Mouse (Mus musculus) hindbrain, embryonic 13.5 days (tissue): ENCODE measurements around the gene Msx1. TPM values are rescaled to one million over a fixed set of nuclear protein-coding genes. Genes with fewer than 3 reads are reported as not detected.
A peak's percentile ranks its signal among the peaks of the same experiment; 100 is the strongest.
"Not testable (repeated sequence)": the region's sequence is repeated elsewhere in the genome, so short reads cannot be mapped to it uniquely, and the experiment has no call there.

Experiments used
- ATAC-seq: fragments of 200-750 bp; cut with Nextera tagmentation; 2 replicates; pipeline ENCODE4 v1.8.0; 2017; ENCODE audit warnings: moderate TSS enrichment; ENCODE audit not compliant: low FRiP score
- H3K27ac ChIP-seq: fragments of 300-500 bp; sonication (generic); 2 replicates; pipeline ENCODE4 v1.5.1; 2015; ENCODE audit warnings: inconsistent platforms, mild to moderate bottlenecking, moderate library complexity
- H3K27me3 ChIP-seq: fragments of 300-500 bp; sonication (generic); 2 replicates; pipeline ENCODE4 v1.6.1; 2015; ENCODE audit warnings: mild to moderate bottlenecking, inconsistent platforms
- H3K36me3 ChIP-seq: fragments of 300-500 bp; sonication (generic); 2 replicates; pipeline ENCODE4 v1.6.1; 2015; ENCODE audit warnings: mild to moderate bottlenecking, inconsistent platforms
- H3K4me1 ChIP-seq: fragments of 300-500 bp; sonication (generic); replicated peaks from 2 replicates; pipeline ENCODE4 v1.6.1; 2015; ENCODE audit warnings: inconsistent platforms
- H3K4me2 ChIP-seq: fragments of 300-500 bp; sonication (generic); 2 replicates; pipeline ENCODE4 v1.6.1; 2015; ENCODE audit warnings: inconsistent platforms, mild to moderate bottlenecking, moderate library complexity
- H3K4me3 ChIP-seq: fragments of 300-500 bp; sonication (generic); 2 replicates; pipeline ENCODE4 v1.5.1; 2015; ENCODE audit warnings: mild to moderate bottlenecking, inconsistent platforms
- H3K9ac ChIP-seq: fragments of 300-500 bp; sonication (generic); 2 replicates; pipeline ENCODE4 v1.6.1; 2015; ENCODE audit warnings: mild to moderate bottlenecking, inconsistent platforms
- H3K9me3 ChIP-seq: fragments of 300-500 bp; sonication (generic); 2 replicates; pipeline ENCODE4 v1.6.1; 2016; ENCODE audit warnings: inconsistent platforms
- WGBS: fragments of 180-500 bp; shearing (Covaris S2); methylation state at CpG from one replicate; pipeline ENCODE4 v1.1.7; 2015; 5-methylcytosine and 5-hydroxymethylcytosine counted together
- polyA plus RNA-seq: library from polyadenylated mRNA; unstranded; fragments of >200 nt; fragmentation: Nextera tagmentation; extraction: Ambion mirVana; gene quantifications from 2 replicates; pipeline ENCODE4 v1.2.1, GENCODE M21; 2015

Msx1 gene
- polyA plus RNA-seq, 1 experiment from 2014 or later: 59.6 TPM

DNA sequence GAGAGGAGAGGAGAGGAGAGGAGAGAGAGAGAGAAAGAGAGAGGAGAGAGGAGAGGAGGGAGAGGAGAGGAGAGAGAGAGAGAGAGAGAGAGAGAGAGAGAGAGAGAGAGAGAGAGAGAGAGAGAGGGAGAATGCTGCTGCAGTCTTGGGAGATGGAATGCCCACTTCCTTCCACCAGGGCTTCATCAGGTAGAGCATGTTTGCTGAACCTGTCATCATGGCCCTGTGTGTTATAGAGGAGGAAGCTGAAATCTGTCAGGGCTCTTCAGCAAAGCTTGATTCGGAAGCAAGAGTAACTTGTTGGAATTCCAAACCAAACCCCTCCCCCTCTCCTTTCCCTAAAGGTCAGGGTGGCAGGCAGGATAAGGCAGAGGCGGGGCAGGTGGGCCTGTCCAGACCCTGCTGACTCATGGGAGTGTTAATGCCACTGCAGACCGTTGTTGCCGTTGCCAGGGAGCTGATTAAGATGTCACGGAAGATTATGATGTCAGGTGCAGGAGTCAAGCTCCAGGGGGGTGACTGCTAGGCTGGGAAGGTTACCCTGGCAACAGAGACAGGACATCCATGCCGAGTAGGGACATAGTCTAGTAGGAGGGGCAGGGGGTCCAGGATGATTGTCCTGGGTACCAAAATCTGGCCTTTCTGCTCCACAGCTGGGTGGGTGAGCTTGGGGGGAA lies 11.3 kb upstream of the Msx1 start:
- no peak overlapping the region for H3K9ac ChIP-seq
- H3K27ac ChIP-seq: no peak overlapping the region
- no peaks in the 10 kb centered on the region for H3K9me3 ChIP-seq
- H3K36me3 ChIP-seq: no peaks in the 10 kb centered on the region
- ATAC-seq: peak; percentile 74
- H3K4me3 ChIP-seq: no peak overlapping the region
- peaks cover 88% of the 10 kb centered on the region for H3K27me3 ChIP-seq
- H3K4me1 ChIP-seq: peaks cover 21% of the 10 kb centered on the region
- 3% methylated on average over 6 of the region's 6 CpGs for WGBS
- no peak overlapping the region for H3K4me2 ChIP-seq

GRCm38 (mm10) chr5:37832766-37833165 lies 8.4 kb upstream of the Msx1 start:
- peaks cover 95% of the 10 kb centered on the region for H3K27me3 ChIP-seq
- H3K9me3 ChIP-seq: no peaks in the 10 kb centered on the region
- ATAC-seq: no peak
- H3K9ac ChIP-seq: no peak overlapping the region
- peaks cover 32% of the 10 kb centered on the region for H3K4me1 ChIP-seq
- H3K4me2 ChIP-seq: no peak overlapping the region
- no peak overlapping the region for H3K27ac ChIP-seq
- no peak overlapping the region for H3K4me3 ChIP-seq
- 8% methylated on average over 6 of the region's 6 CpGs for WGBS
- H3K36me3 ChIP-seq: no peaks in the 10 kb centered on the region

GRCm38 (mm10) chr5:37832031-37832430 lies 7.6 kb upstream of the Msx1 start:
- Histone ChIP-seq H3K4me3 (no peak overlapping the region), H3K27me3 (peaks cover 95% of the 10 kb centered on the region), H3K4me2 (no peak overlapping the region), H3K9me3 (no peaks in the 10 kb centered on the region), H3K27ac (no peak overlapping the region), H3K36me3 (no peaks in the 10 kb centered on the region), H3K9ac (no peak overlapping the region), H3K4me1 (peaks cover 40% of the 10 kb centered on the region)
- ATAC-seq: no peak
- 8% methylated on average over 13 of the region's 13 CpGs for WGBS

- Histone ChIP-seq H3K27me3 (peaks cover 95% of the 10 kb centered on the region), H3K4me1 (peaks cover 34% of the 10 kb centered on the region)
- H3K27ac ChIP-seq, ATAC-seq, H3K4me3 ChIP-seq, H3K4me2 ChIP-seq, H3K36me3 ChIP-seq, H3K9ac ChIP-seq, H3K9me3 ChIP-seq: not testable (repeated sequence)
- 17% methylated on average over 6 of the region's 7 CpGs for WGBS
Measured at GRCm38 (mm10) chr5:37830436-37830835, 6.1 kb upstream of the Msx1 start.

- Histone ChIP-seq H3K9me3 (no peaks in the 10 kb centered on the region), H3K4me3 (no peak overlapping the region), H3K9ac (no peak overlapping the region), H3K27ac (no peak overlapping the region), H3K36me3 (no peaks in the 10 kb centered on the region), H3K4me1 (peaks cover 32% of the 10 kb centered on the region), H3K27me3 (peaks cover 97% of the 10 kb centered on the region), H3K4me2 (no peak overlapping the region)
- WGBS: 1% methylated on average over 4 of the region's 4 CpGs
- no peak for ATAC-seq
Measured at GRCm38 (mm10) chr5:37829926-37830325, 5.5 kb upstream of the Msx1 start.

DNA sequence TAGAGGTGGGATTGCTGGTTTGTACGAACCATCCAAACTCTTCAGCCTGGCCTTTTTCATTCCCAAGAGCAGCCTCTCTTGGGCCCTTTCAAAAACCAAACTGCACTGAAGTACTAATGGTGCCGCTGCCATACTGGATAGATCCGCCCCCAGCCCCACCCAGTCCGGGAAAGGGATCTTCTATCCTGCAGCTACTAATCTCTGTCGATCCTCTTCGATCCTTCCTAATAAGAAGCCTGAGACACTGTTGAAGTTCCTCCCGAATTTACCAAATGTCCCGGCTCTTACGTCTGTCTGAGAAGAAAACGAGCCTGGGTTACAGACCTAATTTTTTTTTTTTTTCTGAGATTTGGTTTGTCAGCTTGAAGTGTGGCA lies 4.9 kb upstream of the Msx1 start:
- Histone ChIP-seq H3K4me2 (no peak overlapping the region), H3K27ac (no peak overlapping the region), H3K36me3 (no peaks in the 10 kb centered on the region), H3K4me1 (peaks cover 30% of the 10 kb centered on the region), H3K4me3 (no peak overlapping the region), H3K9ac (no peak overlapping the region), H3K27me3 (peaks cover 97% of the 10 kb centered on the region), H3K9me3 (no peaks in the 10 kb centered on the region)
- 3% methylated on average over 10 of the region's 10 CpGs for WGBS
- ATAC-seq: no peak

GRCm38 (mm10) chr5:37828591-37829295 lies 4.4 kb upstream of the Msx1 start:
- Histone ChIP-seq H3K27me3 (peaks cover 97% of the 10 kb centered on the region), H3K27ac (no peak overlapping the region), H3K4me3 (no peak overlapping the region; the same call in 1 of the 2 replicates), H3K4me2 (peak overlapping the region; percentile 21; the same call in 1 of the 2 replicates), H3K4me1 (peaks cover 35% of the 10 kb centered on the region), H3K36me3 (no peaks in the 10 kb centered on the region), H3K9ac (no peak overlapping the region), H3K9me3 (no peaks in the 10 kb centered on the region)
- WGBS: 1% methylated on average over 35 of the region's 35 CpGs
- no peak for ATAC-seq

DNA sequence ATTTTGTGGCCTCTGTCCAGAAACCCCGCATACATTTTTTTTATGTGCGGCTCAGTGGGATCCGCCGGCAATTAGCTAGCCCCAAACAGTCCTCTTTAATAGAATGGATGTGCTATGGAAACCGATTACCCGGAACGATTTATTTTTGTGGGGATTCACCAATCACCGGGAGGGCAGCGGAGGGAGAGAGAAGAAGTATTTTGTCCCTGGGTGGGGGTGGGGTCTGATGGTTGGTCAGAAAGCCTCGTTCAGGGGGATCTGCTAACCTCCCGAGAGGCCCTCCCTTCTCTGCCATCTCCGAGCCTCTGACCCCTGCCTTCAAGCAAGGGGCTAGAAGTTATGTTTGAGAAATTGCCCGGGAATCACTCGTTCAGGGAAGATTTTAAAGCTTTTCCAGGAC lies 3.6 kb upstream of the Msx1 start:
- no peaks in the 10 kb centered on the region for H3K36me3 ChIP-seq
- no peaks in the 10 kb centered on the region for H3K9me3 ChIP-seq
- under 1% methylated on average over 14 of the region's 14 CpGs for WGBS
- H3K27me3 ChIP-seq: peaks cover 97% of the 10 kb centered on the region
- no peak overlapping the region for H3K27ac ChIP-seq
- peak overlapping the region; percentile 39; the same call in 1 of the 2 replicates for H3K4me2 ChIP-seq
- no peak overlapping the region for H3K9ac ChIP-seq
- ATAC-seq: no peak
- H3K4me3 ChIP-seq: no peak overlapping the region
- H3K4me1 ChIP-seq: peaks cover 42% of the 10 kb centered on the region

- Histone ChIP-seq H3K9ac (no peak overlapping the region), H3K36me3 (no peaks in the 10 kb centered on the region), H3K9me3 (no peaks in the 10 kb centered on the region), H3K4me3 (peak overlapping the region; percentile 9; the same call in 1 of the 2 replicates), H3K27ac (no peak overlapping the region), H3K4me2 (peak overlapping the region; percentile 39), H3K4me1 (peaks cover 46% of the 10 kb centered on the region), H3K27me3 (peaks cover 97% of the 10 kb centered on the region)
- WGBS: under 1% methylated on average over 9 of the region's 9 CpGs
- no peak for ATAC-seq
Measured at GRCm38 (mm10) chr5:37827626-37827950, 3.2 kb upstream of the Msx1 start.

DNA sequence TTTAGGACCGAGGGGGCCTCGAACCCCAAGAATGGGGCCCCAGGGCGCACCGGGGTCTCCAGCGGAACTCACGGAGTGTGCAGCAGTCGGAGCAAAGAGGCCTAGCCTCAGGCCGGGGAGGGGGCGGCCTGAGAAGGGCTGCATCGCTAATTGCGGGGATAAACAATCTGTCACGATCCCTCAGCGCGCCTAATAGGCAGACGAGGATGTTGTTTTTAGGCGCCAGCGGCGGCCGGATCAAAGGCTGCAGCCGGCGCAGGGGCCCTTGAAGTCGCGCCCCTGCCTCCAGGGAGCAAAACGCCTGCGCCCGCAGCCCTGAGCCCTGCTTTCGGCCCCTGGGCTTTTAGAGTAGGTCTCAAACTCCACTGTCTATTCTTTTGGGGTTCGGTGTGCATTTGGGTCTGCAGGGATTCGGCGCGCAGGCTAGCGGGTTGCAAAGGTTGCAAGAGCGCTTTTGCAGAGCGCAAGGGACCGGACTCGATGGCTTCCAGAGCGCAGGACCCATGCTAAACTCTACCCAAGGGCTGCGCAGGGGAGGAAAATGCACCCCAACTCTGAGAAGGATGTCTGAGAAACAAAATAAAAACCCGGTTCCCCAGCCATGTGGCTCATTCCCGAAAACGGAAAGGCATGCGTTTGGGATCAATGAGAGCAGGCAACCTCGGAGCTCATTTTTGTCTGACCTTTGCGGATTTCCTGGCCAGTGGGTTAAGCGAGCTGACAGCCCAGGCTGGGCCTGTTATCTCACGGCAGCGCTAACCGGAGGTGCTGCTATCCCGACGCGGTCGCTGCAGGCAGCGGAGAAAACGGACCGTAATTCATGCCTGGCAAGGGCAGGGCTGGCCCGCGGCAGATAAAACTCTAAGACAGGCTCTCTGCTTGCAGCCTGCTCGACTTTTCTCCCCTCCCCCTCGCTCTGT lies 2.6 kb upstream of the Msx1 start:
- Histone ChIP-seq H3K4me3 (peak overlapping the region; percentile 9; the same call in 1 of the 2 replicates), H3K4me2 (peak overlapping the region; percentile 39), H3K9me3 (no peaks in the 10 kb centered on the region), H3K27ac (no peak overlapping the region), H3K27me3 (peaks cover 95% of the 10 kb centered on the region), H3K36me3 (no peaks in the 10 kb centered on the region), H3K4me1 (peaks cover 46% of the 10 kb centered on the region), H3K9ac (no peak overlapping the region)
- ATAC-seq: no peak
- WGBS: under 1% methylated on average over 59 of the region's 59 CpGs

DNA sequence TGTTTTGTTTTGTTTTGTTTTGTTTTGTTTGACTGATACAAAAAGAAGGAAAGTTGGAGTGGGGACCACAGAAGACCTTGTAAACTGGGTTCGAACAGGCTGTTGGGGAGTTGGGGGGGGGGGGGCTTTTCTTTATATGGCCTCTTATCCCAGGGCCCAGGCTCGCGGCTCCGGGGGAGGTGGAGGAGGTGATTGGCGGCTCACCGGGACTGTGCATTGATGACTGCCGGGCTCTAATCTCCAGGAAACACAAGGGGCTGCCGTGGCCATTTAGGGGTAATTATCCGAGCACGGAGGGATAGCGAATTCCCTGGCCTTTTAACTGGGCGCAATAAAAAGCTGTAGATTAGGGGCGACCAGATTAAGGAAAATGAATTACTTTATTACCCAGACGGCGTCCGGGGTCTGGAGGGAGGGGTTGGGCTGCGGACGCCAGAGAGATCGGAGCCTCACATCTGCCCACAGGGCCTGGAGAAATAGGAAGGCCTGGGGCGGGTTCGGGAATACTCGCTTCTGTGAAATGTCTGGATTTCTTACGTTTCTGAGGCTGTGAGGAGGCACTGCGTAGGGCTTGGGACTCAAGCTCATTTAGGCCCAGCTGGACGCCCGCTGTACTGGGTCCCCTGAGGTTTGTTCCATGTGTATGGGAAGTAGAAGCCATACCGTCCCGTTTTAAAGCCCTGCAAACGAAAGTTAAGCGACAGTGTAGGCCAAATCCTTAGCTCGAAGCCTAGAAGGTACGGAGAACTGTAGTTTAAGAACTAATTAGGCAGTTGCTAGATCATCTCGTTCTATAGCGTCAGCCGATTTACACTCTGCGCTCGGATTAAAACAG lies 1.4 kb upstream of the Msx1 start:
- no peak for ATAC-seq

More for the DNA sequence above, 1.4 kb upstream of the Msx1 start:
- no peak overlapping the region for H3K27ac ChIP-seq
- H3K27me3 ChIP-seq: peaks cover 95% of the 10 kb centered on the region
- no peaks in the 10 kb centered on the region for H3K9me3 ChIP-seq
- H3K36me3 ChIP-seq: no peaks in the 10 kb centered on the region
- H3K4me1 ChIP-seq: peaks cover 51% of the 10 kb centered on the region
- H3K4me3 ChIP-seq: no peak overlapping the region
- WGBS: 2% methylated on average over 37 of the region's 37 CpGs
- no peak overlapping the region for H3K9ac ChIP-seq
- peak overlapping the region; percentile 21; the same call in 1 of the 2 replicates for H3K4me2 ChIP-seq
